Mouse (Mus musculus) embryonic facial prominence, embryonic 15.5 days (tissue): Measurements from ENCODE around the gene Rora. TPM values are rescaled to one million over a fixed set of nuclear protein-coding genes. Genes with fewer than 3 reads are reported as not detected.

ENCODE experiments used
- ATAC-seq: fragments of 200-750 bp; cut with Nextera tagmentation; 2 replicates; pipeline ENCODE4 v1.8.0; 2017; ENCODE audit warnings: low read depth, moderate TSS enrichment; ENCODE audit not compliant: insufficient number of reproducible peaks, low FRiP score, low TSS enrichment
- H3K27ac ChIP-seq: fragments of 300-500 bp; sonication (generic); replicated peaks from 2 replicates; pipeline ENCODE4 v1.5.1; 2015; ENCODE audit warnings: mild to moderate bottlenecking, inconsistent platforms
- H3K27me3 ChIP-seq: fragments of 300-500 bp; sonication (generic); 2 replicates; pipeline ENCODE4 v1.6.1; 2015; ENCODE audit warnings: inconsistent platforms
- H3K36me3 ChIP-seq: fragments of 300-500 bp; sonication (generic); 2 replicates; pipeline ENCODE4 v1.6.1; 2015; ENCODE audit warnings: mild to moderate bottlenecking, inconsistent platforms
- H3K4me1 ChIP-seq: fragments of 300-500 bp; sonication (generic); 2 replicates; pipeline ENCODE4 v1.6.1; 2015; ENCODE audit warnings: inconsistent platforms
- H3K4me2 ChIP-seq: fragments of 300-500 bp; sonication (generic); replicated peaks from 2 replicates; pipeline ENCODE4 v1.6.1; 2015; ENCODE audit warnings: mild to moderate bottlenecking, inconsistent platforms
- H3K4me3 ChIP-seq: fragments of 300-500 bp; sonication (generic); replicated peaks from 2 replicates; pipeline ENCODE4 v1.5.1; 2015; ENCODE audit warnings: mild to moderate bottlenecking, inconsistent platforms
- H3K9ac ChIP-seq: fragments of 300-500 bp; sonication (generic); 2 replicates; pipeline ENCODE4 v1.6.1; 2015; ENCODE audit warnings: inconsistent platforms
- H3K9me3 ChIP-seq: fragments of 300-500 bp; sonication (generic); replicated peaks from 2 replicates; pipeline ENCODE4 v1.6.1; 2016; ENCODE audit warnings: inconsistent platforms
- WGBS: fragments of 180-500 bp; shearing (Covaris S2); methylation state at CpG from one replicate; pipeline ENCODE4 v1.1.7; 2015; 5-methylcytosine and 5-hydroxymethylcytosine counted together
- polyA plus RNA-seq: library from polyadenylated mRNA; unstranded; fragments of >200 nt; fragmentation: Nextera tagmentation; extraction: Ambion mirVana; gene quantifications from 2 replicates; pipeline ENCODE4 v1.2.1, GENCODE M21; 2015

The Rora gene
- polyA plus RNA-seq, 1 experiment from 2014 or later = 27.3 TPM

DNA sequence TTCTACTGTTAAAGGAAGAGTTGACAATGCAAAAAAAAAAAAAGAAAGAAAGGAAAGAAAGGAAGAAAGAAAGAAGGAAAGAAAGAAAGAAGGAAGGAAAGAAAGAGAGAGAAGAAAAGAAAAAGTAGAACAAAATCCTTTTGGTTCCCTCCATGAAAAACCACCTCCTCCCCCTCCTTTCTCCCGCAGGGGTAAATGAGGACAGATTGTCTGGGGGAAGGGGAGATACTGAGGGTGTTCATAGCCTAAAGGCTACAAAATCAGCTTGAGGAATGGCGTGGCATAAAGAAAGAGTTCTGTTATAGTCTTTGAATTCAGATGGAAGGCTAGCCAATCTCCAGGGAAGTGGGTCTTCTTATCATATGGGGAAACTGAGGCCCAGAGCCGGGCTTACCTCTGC is 107.3 kb downstream of the Rora start:
- no peak overlapping the region for H3K4me2 ChIP-seq
- H3K9me3 ChIP-seq = no peaks in the 10 kb centered on the region
- H3K27ac ChIP-seq = no peak overlapping the region
- no peaks in the 10 kb centered on the region for H3K27me3 ChIP-seq
- H3K36me3 ChIP-seq = no peaks in the 10 kb centered on the region
- no peak overlapping the region for H3K9ac ChIP-seq
- no peak overlapping the region for H3K4me3 ChIP-seq
- ATAC-seq = no peak
- H3K4me1 ChIP-seq = peaks cover 21% of the 10 kb centered on the region
- WGBS = 46% methylated on average over 3 of the region's 3 CpGs

DNA sequence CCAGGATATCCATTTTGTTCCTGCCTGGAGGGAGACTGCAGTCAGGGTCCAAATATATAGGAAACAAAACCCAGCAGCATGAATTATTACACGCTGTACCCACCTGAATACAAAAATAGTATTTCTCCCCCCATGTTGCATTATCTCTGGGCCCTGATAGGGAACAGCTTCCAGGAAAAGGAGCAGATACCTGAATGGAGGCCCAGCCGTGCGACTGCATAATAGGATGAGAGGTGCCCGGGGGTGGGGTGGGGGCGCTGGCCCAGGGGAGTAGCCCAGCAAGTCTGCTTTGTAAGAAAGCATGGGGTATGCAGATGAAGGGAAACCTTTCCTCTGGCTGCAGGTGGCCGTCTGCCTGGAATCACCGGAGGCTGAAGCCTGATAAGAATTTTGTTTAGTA is 108.1 kb downstream of the Rora start:
- H3K27ac ChIP-seq = no peak overlapping the region
- 34% methylated on average over 7 of the region's 7 CpGs for WGBS
- no peaks in the 10 kb centered on the region for H3K9me3 ChIP-seq
- H3K9ac ChIP-seq = no peak overlapping the region
- H3K4me2 ChIP-seq = no peak overlapping the region
- H3K27me3 ChIP-seq = no peaks in the 10 kb centered on the region
- no peak for ATAC-seq
- H3K4me1 ChIP-seq = peaks cover 19% of the 10 kb centered on the region
- no peaks in the 10 kb centered on the region for H3K36me3 ChIP-seq
- no peak overlapping the region for H3K4me3 ChIP-seq

DNA sequence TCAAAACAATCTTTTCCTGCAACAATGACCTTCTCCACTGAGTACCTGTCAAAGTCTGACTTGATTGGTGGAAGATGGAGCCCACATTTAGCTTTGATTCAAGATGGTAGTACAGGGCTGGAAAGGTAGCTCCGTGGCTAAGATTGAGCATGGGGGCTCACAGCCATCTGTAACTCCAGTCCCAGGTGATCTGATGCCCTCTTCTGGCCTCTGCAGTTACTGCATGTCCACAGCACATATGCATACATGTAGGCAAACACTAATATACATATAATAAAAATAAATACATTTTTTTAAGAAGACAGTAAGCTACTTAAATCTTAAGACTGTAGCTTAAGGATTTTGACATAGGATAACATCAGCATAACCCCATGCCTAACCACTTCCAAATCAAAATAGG is 112.0 kb downstream of the Rora start:
- Histone ChIP-seq H3K36me3 (no peaks in the 10 kb centered on the region), H3K27me3 (no peaks in the 10 kb centered on the region), H3K9ac (no peak overlapping the region), H3K4me1 (peaks cover 17% of the 10 kb centered on the region), H3K9me3 (no peaks in the 10 kb centered on the region), H3K4me2 (no peak overlapping the region), H3K27ac (no peak overlapping the region), H3K4me3 (no peak overlapping the region)
- ATAC-seq = no peak
- WGBS = 74% methylated on average over 1 of the region's 1 CpGs

DNA sequence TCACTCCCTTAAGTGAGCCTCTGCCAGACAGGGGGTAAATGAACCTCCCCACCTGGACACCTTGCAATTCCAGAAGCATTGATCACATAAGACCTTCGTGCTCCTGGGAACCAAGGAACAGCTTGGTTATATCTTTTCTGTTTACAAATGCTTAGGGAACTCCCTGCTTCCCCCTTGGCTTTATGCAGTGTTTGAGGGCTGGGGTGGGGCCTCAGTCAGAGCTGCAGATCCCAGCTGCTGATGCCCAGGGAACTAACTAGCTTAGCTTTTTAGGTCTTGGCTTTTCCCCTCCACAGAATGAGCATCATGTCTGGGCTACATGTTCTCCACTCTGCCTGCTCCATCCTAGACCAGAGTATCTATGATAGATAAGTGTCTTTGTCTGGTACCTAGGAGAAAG is 116.1 kb downstream of the Rora start:
- Histone ChIP-seq H3K4me3 (no peak overlapping the region), H3K27me3 (no peaks in the 10 kb centered on the region), H3K9me3 (no peaks in the 10 kb centered on the region), H3K4me2 (no peak overlapping the region), H3K27ac (no peak overlapping the region), H3K9ac (no peak overlapping the region), H3K4me1 (peaks cover 8% of the 10 kb centered on the region), H3K36me3 (no peaks in the 10 kb centered on the region)
- WGBS = 19% methylated on average over 1 of the region's 1 CpGs
- ATAC-seq = no peak

DNA sequence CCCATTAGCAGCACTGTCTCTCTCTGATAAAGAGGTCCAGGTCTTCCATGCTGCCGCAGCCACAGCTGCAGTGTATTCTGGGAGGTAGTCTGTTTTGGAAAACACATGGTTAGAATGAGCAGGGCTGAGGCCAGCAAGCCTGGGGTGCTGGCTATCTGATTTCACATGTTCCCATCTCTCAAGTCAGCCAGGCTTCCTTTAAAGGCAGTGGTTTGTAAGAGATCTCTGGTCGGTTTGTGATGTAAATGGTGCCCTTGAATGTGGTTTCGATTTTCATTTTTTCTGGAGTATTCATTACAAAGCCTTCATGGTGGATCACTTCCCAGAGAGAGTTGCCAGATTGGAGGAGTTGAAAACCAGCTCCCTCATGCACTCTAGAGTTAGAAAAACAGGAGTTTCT is 117.8 kb downstream of the Rora start:
- Histone ChIP-seq H3K27me3 (no peaks in the 10 kb centered on the region), H3K4me2 (no peak overlapping the region), H3K4me1 (peaks cover 5% of the 10 kb centered on the region), H3K36me3 (no peaks in the 10 kb centered on the region), H3K9ac (no peak overlapping the region), H3K4me3 (no peak overlapping the region), H3K9me3 (no peaks in the 10 kb centered on the region), H3K27ac (no peak overlapping the region)
- WGBS = 39% methylated on average over 3 of the region's 3 CpGs
- ATAC-seq = no peak

DNA sequence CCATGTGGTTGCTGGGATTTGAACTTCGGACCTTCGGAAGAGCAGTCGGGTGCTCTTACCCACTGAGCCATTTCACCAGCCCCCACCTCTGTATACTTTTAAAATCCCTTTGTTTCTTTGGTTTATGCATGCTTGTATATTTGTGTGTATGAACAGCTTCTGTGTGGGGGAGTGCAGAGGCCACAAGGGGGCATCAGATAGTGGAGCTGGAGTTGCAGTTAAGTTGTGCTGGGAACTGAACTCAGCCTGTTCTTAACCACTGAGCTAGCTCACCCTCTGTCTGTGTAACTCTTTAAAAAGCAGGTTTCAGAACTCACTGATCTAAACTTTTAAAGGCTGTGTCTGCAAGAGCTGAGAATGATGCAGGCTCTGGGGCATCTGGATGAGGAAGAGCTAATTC is 120.2 kb downstream of the Rora start:
- Histone ChIP-seq H3K9ac (no peak overlapping the region), H3K4me1 (peaks cover 9% of the 10 kb centered on the region), H3K27ac (no peak overlapping the region), H3K9me3 (no peaks in the 10 kb centered on the region), H3K27me3 (no peaks in the 10 kb centered on the region), H3K4me2 (no peak overlapping the region), H3K36me3 (no peaks in the 10 kb centered on the region), H3K4me3 (no peak overlapping the region)
- WGBS = 91% methylated on average over 3 of the region's 3 CpGs
- ATAC-seq = no peak

DNA sequence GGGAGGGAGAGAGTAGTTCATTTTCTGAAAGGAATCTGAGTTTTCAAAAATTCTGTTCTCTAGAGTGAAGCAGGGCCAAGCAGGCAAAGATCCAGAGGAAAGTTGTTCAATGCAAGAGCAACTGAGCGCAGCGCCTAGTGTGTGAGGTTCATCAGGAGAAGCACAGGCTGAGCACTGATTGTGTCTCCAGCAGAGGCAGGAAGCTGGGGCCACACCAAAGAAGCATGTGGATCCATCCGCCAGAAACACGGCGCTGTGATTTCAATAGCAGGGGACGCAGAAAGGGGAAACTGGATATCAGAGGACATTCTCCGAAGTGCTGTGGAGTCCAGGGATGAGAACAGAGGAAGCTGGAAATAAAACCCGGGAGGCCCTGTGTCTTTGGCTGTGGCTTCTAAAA is 128.4 kb downstream of the Rora start:
- no peak overlapping the region for H3K27ac ChIP-seq
- H3K27me3 ChIP-seq = no peaks in the 10 kb centered on the region; the same call in 1 of the 2 replicates
- H3K4me3 ChIP-seq = no peak overlapping the region
- H3K9ac ChIP-seq = no peak overlapping the region
- WGBS = 68% methylated on average over 8 of the region's 8 CpGs
- no peaks in the 10 kb centered on the region for H3K36me3 ChIP-seq
- no peak for ATAC-seq
- H3K9me3 ChIP-seq = no peaks in the 10 kb centered on the region
- H3K4me2 ChIP-seq = no peak overlapping the region
- H3K4me1 ChIP-seq = peaks cover 18% of the 10 kb centered on the region

DNA sequence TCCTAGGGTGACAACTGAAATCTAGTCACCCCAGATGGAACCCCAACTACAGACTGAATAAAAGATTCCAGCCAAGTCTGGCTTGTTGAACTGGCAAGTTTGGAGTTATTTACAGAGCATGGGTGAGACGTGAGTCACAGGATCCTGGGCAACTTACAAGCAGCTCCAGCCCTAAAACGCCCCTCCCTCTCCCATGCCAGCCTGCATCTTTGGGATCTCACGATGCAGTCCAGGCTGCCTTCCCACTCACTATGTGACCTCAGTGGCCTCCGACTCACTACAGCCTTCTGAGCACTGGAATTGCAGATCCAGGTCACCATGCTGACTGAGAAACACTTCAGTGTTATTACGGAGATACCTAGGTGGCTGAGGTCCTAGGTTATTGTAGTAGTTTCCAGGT is 129.0 kb downstream of the Rora start:
- H3K4me3 ChIP-seq = no peak overlapping the region

DNA sequence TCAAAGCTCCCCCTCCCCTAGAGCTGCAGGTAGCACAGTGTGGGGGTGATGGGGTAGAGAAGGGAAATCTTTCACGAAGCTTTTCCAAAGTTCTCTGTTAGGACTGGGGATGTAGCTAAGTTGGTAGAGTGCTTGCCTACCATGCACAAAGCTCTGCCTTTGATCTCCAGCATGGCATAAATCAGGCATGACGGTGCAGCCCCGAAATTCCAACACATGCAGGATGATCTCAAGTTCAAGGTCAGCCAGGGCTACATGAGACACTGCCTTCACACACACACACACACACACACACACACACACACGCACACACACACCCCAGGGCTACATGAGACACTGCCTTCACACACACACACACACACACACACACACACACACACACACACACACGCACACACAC is 129.7 kb downstream of the Rora start:
- 59% methylated on average over 5 of the region's 5 CpGs for WGBS

More for the DNA sequence above, 129.0 kb downstream of the Rora start:
- H3K4me1 ChIP-seq = peaks cover 20% of the 10 kb centered on the region
- no peaks in the 10 kb centered on the region for H3K36me3 ChIP-seq
- WGBS = 69% methylated on average over 5 of the region's 5 CpGs
- no peak overlapping the region for H3K4me2 ChIP-seq
- no peaks in the 10 kb centered on the region for H3K9me3 ChIP-seq
- H3K27me3 ChIP-seq = no peaks in the 10 kb centered on the region; the same call in 1 of the 2 replicates
- no peak overlapping the region for H3K27ac ChIP-seq
- no peak overlapping the region for H3K9ac ChIP-seq
- no peak for ATAC-seq

DNA sequence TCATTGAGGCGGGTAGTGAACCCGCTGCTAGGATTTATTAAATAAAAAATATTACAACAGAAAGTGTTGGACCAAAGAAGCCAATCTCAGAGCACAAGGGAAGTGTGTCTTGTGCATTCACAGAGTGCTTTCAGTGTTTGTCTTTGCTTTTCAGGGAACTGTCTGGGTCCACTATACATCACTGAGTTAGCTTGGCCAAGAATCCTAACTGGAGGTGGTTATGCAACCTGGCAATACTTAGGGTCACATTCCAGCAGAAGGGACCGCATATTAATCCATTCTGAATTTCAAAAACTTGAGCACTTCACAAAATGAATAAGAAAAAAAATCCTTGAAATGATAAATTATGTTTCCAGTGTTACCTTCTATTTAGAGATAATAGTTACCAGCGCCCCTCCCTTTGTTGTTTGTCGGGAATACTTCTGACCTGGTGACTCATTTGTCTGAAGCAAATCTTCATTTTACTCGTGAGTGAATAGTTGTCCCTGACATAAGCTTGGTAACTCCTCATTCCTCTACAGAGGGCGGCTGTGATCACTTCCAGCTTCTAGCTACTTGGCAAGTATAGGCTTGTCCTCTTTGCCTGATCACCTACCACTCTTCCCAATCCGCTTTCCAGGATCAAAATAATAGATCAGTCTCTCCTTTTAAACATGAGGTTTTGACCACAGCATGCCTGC is 133.2 kb downstream of the Rora start:
- no peak for ATAC-seq
- Histone ChIP-seq H3K4me2 (no peak overlapping the region), H3K4me3 (no peak overlapping the region), H3K9ac (no peak overlapping the region), H3K9me3 (no peaks in the 10 kb centered on the region), H3K27me3 (no peaks in the 10 kb centered on the region; the same call in 1 of the 2 replicates), H3K27ac (no peak overlapping the region), H3K4me1 (peaks cover 28% of the 10 kb centered on the region), H3K36me3 (no peaks in the 10 kb centered on the region)
- 74% methylated on average over 8 of the region's 8 CpGs for WGBS

More for the DNA sequence above, 129.7 kb downstream of the Rora start:
- no peak overlapping the region for H3K9ac ChIP-seq
- no peak for ATAC-seq
- no peak overlapping the region for H3K27ac ChIP-seq
- H3K4me1 ChIP-seq = peaks cover 22% of the 10 kb centered on the region; the same call in 1 of the 2 replicates
- H3K4me3 ChIP-seq = no peak overlapping the region
- H3K27me3 ChIP-seq = no peaks in the 10 kb centered on the region; the same call in 1 of the 2 replicates
- H3K9me3 ChIP-seq = no peaks in the 10 kb centered on the region
- no peaks in the 10 kb centered on the region for H3K36me3 ChIP-seq
- H3K4me2 ChIP-seq = no peak overlapping the region

DNA sequence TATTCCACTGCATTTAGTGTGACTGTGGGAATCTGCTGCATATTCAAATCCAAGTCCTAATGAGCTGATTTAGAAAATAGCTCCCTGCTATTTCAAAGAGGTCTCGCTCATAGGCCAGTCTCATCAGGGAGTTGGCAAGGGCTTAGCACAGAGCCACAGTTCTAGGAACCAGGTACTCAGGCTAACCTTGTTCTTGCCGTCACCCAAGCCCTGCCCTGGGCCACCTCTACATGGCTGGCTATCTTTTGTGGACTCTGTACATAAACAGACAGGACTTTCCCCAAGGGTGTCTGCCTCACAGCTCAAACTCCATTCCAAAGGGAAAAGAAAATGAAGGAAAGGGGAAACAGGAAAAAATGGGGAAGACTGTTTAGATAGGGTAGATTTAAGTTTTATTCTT is 134.1 kb downstream of the Rora start:
- no peak overlapping the region for H3K4me3 ChIP-seq
- H3K9ac ChIP-seq = no peak overlapping the region
- no peak overlapping the region for H3K27ac ChIP-seq
- WGBS = 75% methylated on average over 2 of the region's 2 CpGs
- no peaks in the 10 kb centered on the region; the same call in 1 of the 2 replicates for H3K27me3 ChIP-seq
- no peak overlapping the region for H3K4me2 ChIP-seq
- peaks cover 24% of the 10 kb centered on the region for H3K4me1 ChIP-seq
- no peak for ATAC-seq
- no peaks in the 10 kb centered on the region for H3K9me3 ChIP-seq
- no peaks in the 10 kb centered on the region for H3K36me3 ChIP-seq

DNA sequence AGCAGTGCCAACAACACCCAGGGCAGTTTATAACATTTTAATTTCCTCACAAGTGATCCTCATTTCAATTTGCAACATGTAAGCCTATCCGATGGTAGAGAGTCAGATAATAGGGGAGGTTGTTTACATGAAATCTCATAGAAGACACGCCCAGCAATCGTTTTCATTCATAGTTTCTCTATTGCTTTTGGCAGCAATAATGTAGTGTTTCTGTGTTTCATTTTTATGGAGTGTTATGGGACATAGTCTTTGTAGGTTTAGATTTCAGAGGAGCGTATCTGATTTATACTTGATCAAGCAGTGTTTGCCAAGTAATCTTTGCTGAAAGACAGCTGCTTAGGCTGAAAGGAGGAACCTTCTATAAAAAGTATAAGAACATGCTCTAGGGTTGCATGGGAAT is 137.3 kb downstream of the Rora start:
- Histone ChIP-seq H3K4me3 (no peak overlapping the region), H3K9ac (no peak overlapping the region), H3K4me2 (no peak overlapping the region), H3K9me3 (no peaks in the 10 kb centered on the region), H3K27me3 (no peaks in the 10 kb centered on the region; the same call in 1 of the 2 replicates), H3K36me3 (no peaks in the 10 kb centered on the region), H3K4me1 (peaks cover 36% of the 10 kb centered on the region), H3K27ac (no peak overlapping the region)
- 24% methylated on average over 4 of the region's 4 CpGs for WGBS
- ATAC-seq = no peak
